Mouse (Mus musculus): ENCODE results near the gene Aire. TPM values are rescaled to one million over a fixed set of nuclear protein-coding genes. Genes with fewer than 3 reads are reported as not detected.

The Aire gene
- polyA plus RNA-seq, 1 experiment, result 0.09 TPM

DNA sequence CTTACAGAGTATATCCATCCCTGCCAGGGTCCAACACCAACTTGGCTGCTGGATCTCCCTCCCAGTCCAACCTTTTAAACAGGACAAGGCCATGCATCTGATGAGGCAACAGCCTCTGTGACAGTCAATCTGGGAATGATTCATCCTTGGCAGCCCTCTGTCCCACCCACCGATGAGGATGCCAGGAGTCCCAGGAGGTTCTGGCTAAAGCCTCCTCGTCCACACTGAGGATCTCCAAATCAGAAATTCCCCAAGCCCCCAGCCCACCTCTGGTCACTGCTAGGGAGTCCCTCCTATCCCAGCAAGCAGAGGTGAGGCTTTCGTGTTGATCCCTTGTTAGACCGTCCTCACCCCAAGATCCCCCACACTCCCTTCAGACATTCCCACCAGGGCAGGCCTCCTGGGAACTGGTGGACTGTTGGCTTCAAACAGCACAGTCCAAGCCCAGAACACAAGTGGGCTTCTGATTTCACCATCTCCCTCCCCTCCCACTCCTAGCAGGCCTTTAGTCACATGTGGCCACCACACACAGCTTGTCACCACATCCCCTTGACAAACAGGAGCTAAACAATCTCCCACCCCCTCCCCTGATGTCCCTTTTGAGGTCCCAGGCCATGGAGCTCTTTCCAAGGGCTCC lies 36.7 kb upstream of the Aire start:
- 77% methylated on average over 4 of the region's 4 CpGs for WGBS
- H3K4me3 ChIP-seq (replicated peaks; ENCODE audit: extremely low read depth, low read depth, low read length), result no peak overlapping the region
- TF ChIP-seq POLR2A (IDR thresholded peaks at IDR 0.05; ENCODE audit: borderline replicate concordance, extremely low read depth, low read depth, low read length) (no peak), CTCF (IDR thresholded peaks at IDR 0.05; ENCODE audit: insufficient read depth, low read length) (no peak)
- H3K4me1 ChIP-seq (ENCODE audit: control insufficient read depth, insufficient read depth, low read length), result no peaks in the 10 kb centered on the region
- no peak for DNase-seq

DNA sequence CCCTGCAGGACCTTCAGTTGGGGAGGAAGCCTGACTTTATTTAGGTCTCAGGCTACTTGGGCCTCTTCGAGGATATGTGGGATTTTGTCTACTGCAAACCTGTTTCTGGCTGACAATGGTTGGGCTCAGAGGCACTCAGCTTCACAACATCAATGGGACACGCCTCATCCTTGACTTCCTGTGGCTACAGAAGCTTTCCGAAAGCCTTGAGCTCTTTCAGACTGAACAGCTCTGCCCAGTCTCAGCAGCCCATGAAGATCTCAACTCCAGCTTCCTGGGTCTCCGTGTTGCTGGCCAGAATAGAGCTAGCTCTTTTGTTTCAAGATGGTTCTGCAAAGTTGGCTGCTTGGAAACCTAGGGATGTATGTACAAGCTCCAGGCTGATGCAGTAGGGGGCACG lies 34.9 kb upstream of the Aire start:
- WGBS, result 61% methylated on average over 5 of the region's 5 CpGs
- H3K4me1 ChIP-seq (ENCODE audit: control insufficient read depth, insufficient read depth, low read length), result no peaks in the 10 kb centered on the region
- no peak overlapping the region for H3K4me3 ChIP-seq (replicated peaks; ENCODE audit: extremely low read depth, low read depth, low read length)
- TF ChIP-seq POLR2A (IDR thresholded peaks at IDR 0.05; ENCODE audit: borderline replicate concordance, extremely low read depth, low read depth, low read length), result no peak
- TF ChIP-seq CTCF (IDR thresholded peaks at IDR 0.05; ENCODE audit: insufficient read depth, low read length), result no peak
- DNase-seq, result no peak

DNA sequence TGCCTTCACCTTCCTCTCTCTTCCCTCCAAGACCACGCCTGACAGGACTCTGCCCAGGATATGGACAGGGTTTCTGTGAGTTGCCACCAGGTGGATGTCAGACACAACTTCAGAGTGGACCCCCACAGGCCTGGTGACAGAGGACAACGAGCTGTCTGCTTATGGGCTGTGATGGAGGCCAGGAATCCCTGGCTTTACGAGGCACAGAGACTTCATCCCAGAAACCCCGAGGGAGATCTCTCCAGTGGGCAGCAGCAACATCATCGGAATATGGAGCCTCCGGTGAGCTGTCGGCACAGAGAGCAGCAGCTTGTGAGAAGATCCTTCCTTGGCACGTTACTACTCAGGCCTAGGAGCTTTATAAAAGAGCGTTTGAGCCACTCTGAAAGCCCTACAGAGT lies 34.5 kb upstream of the Aire start:
- DNase-seq, result no peak
- H3K4me1 ChIP-seq (ENCODE audit: control insufficient read depth, insufficient read depth, low read length), result no peaks in the 10 kb centered on the region
- WGBS, result 77% methylated on average over 9 of the region's 9 CpGs
- no peak overlapping the region for H3K4me3 ChIP-seq (replicated peaks; ENCODE audit: extremely low read depth, low read depth, low read length)
- TF ChIP-seq CTCF (IDR thresholded peaks at IDR 0.05; ENCODE audit: insufficient read depth, low read length) (no peak), POLR2A (IDR thresholded peaks at IDR 0.05; ENCODE audit: borderline replicate concordance, extremely low read depth, low read depth, low read length) (no peak)

DNA sequence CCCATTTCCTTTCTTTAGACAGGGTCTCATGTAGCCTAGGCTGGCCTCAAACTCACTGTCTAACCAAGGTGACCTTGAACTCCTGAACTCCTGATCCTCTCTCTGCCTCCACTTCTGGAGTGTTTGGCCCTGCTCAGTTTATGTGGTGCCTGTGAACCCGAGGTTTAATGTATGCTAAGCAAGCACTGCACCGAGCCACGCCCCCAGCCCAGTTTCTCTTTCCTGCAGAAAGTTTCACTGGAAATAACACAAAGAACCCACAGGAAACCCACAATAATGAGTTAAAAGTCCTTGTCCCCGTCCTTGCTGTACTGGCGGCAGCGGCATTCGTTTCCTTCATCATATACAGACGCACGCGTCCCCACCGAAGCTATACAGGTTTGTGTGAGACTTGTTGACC lies 31.6 kb upstream of the Aire start:
- TF ChIP-seq POLR2A (IDR thresholded peaks at IDR 0.05; ENCODE audit: borderline replicate concordance, extremely low read depth, low read depth, low read length), result no peak
- TF ChIP-seq CTCF (IDR thresholded peaks at IDR 0.05; ENCODE audit: insufficient read depth, low read length), result no peak
- DNase-seq, result no peak
- H3K4me3 ChIP-seq (replicated peaks; ENCODE audit: extremely low read depth, low read depth, low read length), result no peak overlapping the region
- no peaks in the 10 kb centered on the region for H3K4me1 ChIP-seq (ENCODE audit: control insufficient read depth, insufficient read depth, low read length)
- WGBS, result 69% methylated on average over 11 of the region's 11 CpGs

DNA sequence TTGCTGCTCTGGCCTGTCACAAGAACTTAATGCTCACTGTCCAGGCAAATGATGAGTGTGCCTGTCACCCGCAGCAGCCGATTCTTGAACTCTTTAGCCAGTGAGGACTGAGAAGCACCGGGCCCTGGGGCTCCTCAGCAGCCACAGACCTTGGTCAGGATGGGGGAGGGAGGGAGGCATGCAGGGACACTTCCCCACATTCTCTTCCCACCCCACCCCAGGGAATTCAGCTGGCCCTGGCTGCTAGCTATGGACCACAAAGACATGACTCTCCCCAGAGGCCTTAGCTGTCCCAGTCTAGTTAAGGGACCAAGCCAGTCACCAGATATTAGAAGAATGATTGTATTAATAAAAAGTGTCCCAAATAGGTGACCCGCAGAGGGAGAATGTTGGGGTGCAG lies 30.7 kb upstream of the Aire start:
- TF ChIP-seq CTCF (IDR thresholded peaks at IDR 0.05; ENCODE audit: insufficient read depth, low read length) (no peak), POLR2A (IDR thresholded peaks at IDR 0.05; ENCODE audit: borderline replicate concordance, extremely low read depth, low read depth, low read length) (no peak)
- Histone ChIP-seq H3K4me3 (replicated peaks; ENCODE audit: extremely low read depth, low read depth, low read length) (no peak overlapping the region), H3K4me1 (ENCODE audit: control insufficient read depth, insufficient read depth, low read length) (no peaks in the 10 kb centered on the region)
- 69% methylated on average over 4 of the region's 4 CpGs for WGBS
- DNase-seq, result no peak

DNA sequence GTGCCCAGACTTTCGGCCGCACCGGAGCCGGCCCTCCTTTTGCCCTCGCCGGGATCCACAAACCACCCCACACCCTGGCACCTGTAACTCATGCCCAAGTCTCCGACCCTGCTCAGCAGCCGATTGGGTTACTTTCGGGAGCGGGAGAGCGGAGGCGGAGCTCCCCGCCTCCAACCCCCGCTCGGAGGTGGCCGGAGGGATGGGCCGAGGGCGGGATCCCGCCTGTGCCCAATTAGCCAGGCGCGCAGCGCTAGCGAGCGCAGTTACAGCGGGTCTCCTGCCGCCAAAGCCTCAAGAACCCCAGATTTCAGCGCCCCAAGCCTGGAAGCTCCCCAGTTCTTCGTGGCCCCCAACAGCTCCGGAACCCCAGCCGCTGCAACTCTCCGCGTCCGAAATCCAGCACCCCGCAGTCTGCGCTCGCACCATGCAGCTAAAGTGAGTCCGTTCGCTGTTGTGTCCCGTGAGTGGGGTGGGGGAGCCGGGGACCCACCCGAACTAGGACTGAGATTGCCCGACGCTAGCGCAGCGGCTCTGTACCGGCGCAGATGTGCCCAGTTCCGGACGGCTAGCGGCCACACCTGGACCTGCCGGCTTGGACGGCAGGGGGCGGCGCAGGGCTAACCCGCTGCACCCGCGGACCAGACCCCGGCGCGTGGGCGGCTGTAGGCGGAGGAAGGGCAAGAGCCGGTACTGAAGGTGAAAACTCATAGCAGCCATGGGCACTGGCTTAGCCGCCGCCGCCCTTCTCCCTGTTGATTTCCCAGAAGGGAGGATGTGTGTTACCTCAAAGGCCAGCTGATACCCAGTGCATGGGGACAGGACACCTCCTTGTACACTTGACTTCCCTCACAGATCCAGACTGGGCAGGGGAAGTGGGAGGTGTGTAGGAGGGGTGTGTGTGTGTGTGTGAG lies 25.9 kb upstream of the Aire start, which contains the start of gene Icosl:
Icosl (plus strand) TSS at position 202 of the 911 bp plus-strand sequence.
- no peaks in the 10 kb centered on the region for H3K4me1 ChIP-seq (ENCODE audit: control insufficient read depth, insufficient read depth, low read length)
- under 1% methylated on average over 66 of the region's 66 CpGs for WGBS
- TF ChIP-seq POLR2A (IDR thresholded peaks at IDR 0.05; ENCODE audit: borderline replicate concordance, extremely low read depth, low read depth, low read length) (peak; percentile 71; the same call in 1 of the 2 replicates), CTCF (IDR thresholded peaks at IDR 0.05; ENCODE audit: insufficient read depth, low read length) (no peak)
- DNase-seq, result peak; percentile 76
- peak within 1 kb of the TSS; percentile 67 for H3K4me3 ChIP-seq (replicated peaks; ENCODE audit: extremely low read depth, low read depth, low read length)

DNA sequence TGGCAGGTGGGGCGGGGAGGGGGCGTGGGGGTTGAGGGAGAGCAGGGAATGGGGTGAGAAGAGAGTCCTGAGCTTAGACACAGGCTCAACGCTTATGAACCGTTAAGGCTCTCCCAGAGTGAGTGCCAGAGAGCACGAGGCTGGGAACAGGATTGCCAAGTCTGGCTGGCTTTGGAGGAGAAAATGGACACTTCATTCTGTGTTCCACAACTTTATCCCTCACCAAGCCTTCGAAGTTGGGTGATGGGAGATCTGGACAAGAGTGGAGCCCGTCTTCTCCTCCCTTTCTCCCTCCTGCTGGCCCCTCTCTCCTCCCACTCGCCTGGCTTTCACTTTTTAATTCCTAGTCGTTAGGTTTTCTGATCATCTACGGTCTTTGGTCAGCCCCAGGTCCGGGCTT lies 25.1 kb upstream of the Aire start:
- TF ChIP-seq POLR2A (IDR thresholded peaks at IDR 0.05; ENCODE audit: borderline replicate concordance, extremely low read depth, low read depth, low read length) (no peak), CTCF (IDR thresholded peaks at IDR 0.05; ENCODE audit: insufficient read depth, low read length) (no peak)
- DNase-seq, result peak; percentile 19
- no peaks in the 10 kb centered on the region for H3K4me1 ChIP-seq (ENCODE audit: control insufficient read depth, insufficient read depth, low read length)
- H3K4me3 ChIP-seq (replicated peaks; ENCODE audit: extremely low read depth, low read depth, low read length), result peak overlapping the region; percentile 67
- 17% methylated on average over 11 of the region's 11 CpGs for WGBS

DNA sequence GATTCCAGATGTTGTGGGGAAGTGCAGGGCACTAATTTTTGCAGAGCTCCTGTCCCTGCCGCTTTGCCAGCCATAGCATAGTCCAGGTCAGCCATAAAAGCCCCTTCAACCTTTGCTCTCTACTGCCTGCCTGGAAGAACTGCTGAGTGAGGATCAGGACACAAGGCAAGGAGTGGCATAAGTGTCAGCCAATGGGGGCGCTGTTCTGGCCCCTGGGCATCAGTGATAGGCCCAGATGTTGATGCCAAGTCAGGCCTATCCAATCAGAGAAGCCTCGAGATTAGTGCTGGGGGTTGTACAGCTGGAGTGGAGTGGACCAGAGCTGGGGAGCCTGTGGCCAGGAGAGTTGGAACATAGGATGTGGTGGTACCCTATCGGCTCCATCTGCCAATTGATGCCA lies 23.8 kb upstream of the Aire start:
- no peak for DNase-seq
- 41% methylated on average over 4 of the region's 4 CpGs for WGBS
- TF ChIP-seq CTCF (IDR thresholded peaks at IDR 0.05; ENCODE audit: insufficient read depth, low read length) (no peak), POLR2A (IDR thresholded peaks at IDR 0.05; ENCODE audit: borderline replicate concordance, extremely low read depth, low read depth, low read length) (no peak)
- Histone ChIP-seq H3K4me1 (ENCODE audit: control insufficient read depth, insufficient read depth, low read length) (no peaks in the 10 kb centered on the region), H3K4me3 (replicated peaks; ENCODE audit: extremely low read depth, low read depth, low read length) (no peak overlapping the region)

DNA sequence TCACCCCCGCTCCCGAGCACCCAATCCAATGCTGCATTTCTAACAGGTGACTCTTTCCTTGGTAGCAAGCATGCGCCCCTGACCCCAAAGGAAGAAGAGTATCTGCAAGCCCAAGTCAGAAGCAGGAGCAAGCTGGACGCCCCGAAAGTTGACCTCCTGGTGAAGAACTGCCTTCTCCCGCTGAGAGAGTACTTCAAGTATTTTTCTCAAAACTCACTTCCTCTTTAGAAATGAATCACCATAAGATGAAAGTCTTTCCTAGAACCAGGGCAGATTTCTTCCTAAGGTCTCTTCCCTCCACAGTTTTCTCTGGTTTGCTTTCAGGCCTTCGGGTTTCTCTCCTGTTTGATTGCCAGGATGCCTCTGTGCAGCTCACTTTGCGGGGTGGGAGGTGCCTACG lies 19.7 kb upstream of the Aire start:
- DNase-seq, result no peak
- WGBS, result 71% methylated on average over 9 of the region's 9 CpGs
- TF ChIP-seq POLR2A (IDR thresholded peaks at IDR 0.05; ENCODE audit: borderline replicate concordance, extremely low read depth, low read depth, low read length) (no peak), CTCF (IDR thresholded peaks at IDR 0.05; ENCODE audit: insufficient read depth, low read length) (no peak)
- H3K4me3 ChIP-seq (replicated peaks; ENCODE audit: extremely low read depth, low read depth, low read length), result no peak overlapping the region
- no peaks in the 10 kb centered on the region for H3K4me1 ChIP-seq (ENCODE audit: control insufficient read depth, insufficient read depth, low read length)

Measured in lung, adult 2 months (tissue).